Mouse (Mus musculus) limb, embryonic 12.5 days (tissue): ENCODE results near the gene Rnf149. TPM values are rescaled to one million over a fixed set of nuclear protein-coding genes. Genes with fewer than 3 reads are reported as not detected.

Experiments used
- ATAC-seq: fragments of 200-750 bp; cut with Nextera tagmentation; 2 replicates; pipeline ENCODE4 v1.8.0; 2017; ENCODE audit warnings: low read depth, moderate TSS enrichment; ENCODE audit not compliant: insufficient number of reproducible peaks, insufficient read depth, low FRiP score, low TSS enrichment
- H3K27ac ChIP-seq: fragments of 300-500 bp; sonication (generic); 2 replicates; pipeline ENCODE4 v1.5.1; 2016; ENCODE audit warnings: mild to moderate bottlenecking, moderate library complexity
- H3K27me3 ChIP-seq: fragments of 300-500 bp; sonication (generic); 2 replicates; pipeline ENCODE4 v1.6.1; 2016; ENCODE audit warnings: mild to moderate bottlenecking, moderate library complexity
- H3K36me3 ChIP-seq: fragments of 300-500 bp; sonication (generic); 2 replicates; pipeline ENCODE4 v1.6.1; 2016; ENCODE audit warnings: mild to moderate bottlenecking, moderate library complexity
- H3K4me1 ChIP-seq: fragments of 300-500 bp; sonication (generic); replicated peaks from 2 replicates; pipeline ENCODE4 v1.6.1; 2016
- H3K4me2 ChIP-seq: fragments of 300-500 bp; sonication (generic); 2 replicates; pipeline ENCODE4 v1.6.1; 2016; ENCODE audit warnings: mild to moderate bottlenecking, moderate library complexity
- H3K4me3 ChIP-seq: fragments of 300-500 bp; sonication (generic); replicated peaks from 2 replicates; pipeline ENCODE4 v1.5.1; 2016; ENCODE audit warnings: mild to moderate bottlenecking
- H3K9ac ChIP-seq: fragments of 300-500 bp; sonication (generic); replicated peaks from 2 replicates; pipeline ENCODE4 v1.6.1; 2016; ENCODE audit warnings: mild to moderate bottlenecking, moderate library complexity
- H3K9me3 ChIP-seq: fragments of 300-500 bp; sonication (generic); 2 replicates; pipeline ENCODE4 v1.6.1; 2016; ENCODE audit warnings: mild to moderate bottlenecking, moderate library complexity
- WGBS: fragments of 180-500 bp; shearing (Covaris S2); methylation state at CpG from one replicate; pipeline ENCODE4 v1.1.7; 2016; 5-methylcytosine and 5-hydroxymethylcytosine counted together
- polyA plus RNA-seq: library from polyadenylated mRNA; unstranded; fragments of >200 nt; fragmentation: Nextera tagmentation; extraction: Ambion mirVana; gene quantifications from 2 replicates; pipeline ENCODE4 v1.2.1, GENCODE M21; 2016

Gene Rnf149
- polyA plus RNA-seq, 1 experiment from 2014 or later: 36.4 TPM

GRCm38 (mm10) chr1:39546160-39546866 lies 30.9 kb downstream of the Rnf149 start:
- WGBS: 95% methylated on average over 6 of the region's 6 CpGs
- Histone ChIP-seq H3K4me3 (no peak overlapping the region), H3K4me1 (no peaks in the 10 kb centered on the region), H3K27me3 (no peaks in the 10 kb centered on the region), H3K9ac (no peak overlapping the region), H3K27ac (no peak overlapping the region), H3K9me3 (no peaks in the 10 kb centered on the region), H3K4me2 (no peak overlapping the region), H3K36me3 (peaks cover 78% of the 10 kb centered on the region)
- ATAC-seq: no peak

GRCm38 (mm10) chr1:39545589-39545988 lies 31.6 kb downstream of the Rnf149 start:
- whole genome bisulfite sequencing: 94% methylated on average over 7 of the region's 7 CpGs
- peaks cover 3% of the 10 kb centered on the region; the same call in 1 of the 2 replicates for H3K9me3 ChIP-seq
- H3K36me3 ChIP-seq: peaks cover 82% of the 10 kb centered on the region
- no peak overlapping the region for H3K9ac ChIP-seq
- no peaks in the 10 kb centered on the region for H3K4me1 ChIP-seq
- H3K27ac ChIP-seq: no peak overlapping the region
- no peak overlapping the region for H3K4me3 ChIP-seq
- H3K27me3 ChIP-seq: no peaks in the 10 kb centered on the region
- no peak overlapping the region for H3K4me2 ChIP-seq
- ATAC-seq: no peak

GRCm38 (mm10) chr1:39540592-39540991 lies 36.6 kb downstream of the Rnf149 start:
- ATAC-seq: no peak
- H3K36me3 ChIP-seq: peaks cover 74% of the 10 kb centered on the region

GRCm38 (mm10) chr1:39537631-39538380 lies 39.4 kb downstream of the Rnf149 start:
- Histone ChIP-seq H3K4me3 (no peak overlapping the region), H3K27me3 (no peaks in the 10 kb centered on the region), H3K36me3 (peaks cover 49% of the 10 kb centered on the region), H3K4me2 (0 out of 2 replicates have a peak overlapping the region, but pooled peaks have one; percentile 82), H3K9me3 (peaks cover 11% of the 10 kb centered on the region; the same call in 1 of the 2 replicates), H3K9ac (peak overlapping the region; percentile 4; the same call in 1 of the 2 replicates), H3K27ac (no peak overlapping the region), H3K4me1 (peaks cover 16% of the 10 kb centered on the region)
- WGBS: 90% methylated on average over 10 of the region's 10 CpGs
- no peak for ATAC-seq

More at GRCm38 (mm10) chr1:39540592-39540991, 36.6 kb downstream of the Rnf149 start:
- Histone ChIP-seq H3K27me3 (no peaks in the 10 kb centered on the region), H3K9me3 (peaks cover 11% of the 10 kb centered on the region; the same call in 1 of the 2 replicates), H3K4me1 (peaks cover 13% of the 10 kb centered on the region), H3K4me3 (no peak overlapping the region), H3K27ac (no peak overlapping the region), H3K4me2 (no peak overlapping the region), H3K9ac (no peak overlapping the region)

- H3K4me3 ChIP-seq: peak overlapping the region; percentile 98
- no peak for ATAC-seq
- H3K9me3 ChIP-seq: peaks cover 11% of the 10 kb centered on the region; the same call in 1 of the 2 replicates
- H3K4me1 ChIP-seq: peaks cover 16% of the 10 kb centered on the region
- peak overlapping the region; percentile 91 for H3K9ac ChIP-seq
- no peak overlapping the region for H3K27ac ChIP-seq
- H3K27me3 ChIP-seq: no peaks in the 10 kb centered on the region
- peak overlapping the region; percentile 82 for H3K4me2 ChIP-seq
- H3K36me3 ChIP-seq: peaks cover 40% of the 10 kb centered on the region
- 44% methylated on average over 7 of the region's 7 CpGs for WGBS
Observed at GRCm38 (mm10) chr1:39536701-39537100, 40.5 kb downstream of the Rnf149 start.

GRCm38 (mm10) chr1:39535515-39536311 lies 41.5 kb downstream of the Rnf149 start:
- Histone ChIP-seq H3K9me3 (peaks cover 9% of the 10 kb centered on the region; the same call in 1 of the 2 replicates), H3K9ac (peak overlapping the region; percentile 91), H3K4me3 (peak overlapping the region; percentile 98), H3K4me2 (peak overlapping the region; percentile 82), H3K27ac (peak overlapping the region; percentile 93), H3K27me3 (no peaks in the 10 kb centered on the region), H3K36me3 (peaks cover 32% of the 10 kb centered on the region), H3K4me1 (peaks cover 16% of the 10 kb centered on the region)
- WGBS: 0% methylated on average over 91 of the region's 100 CpGs
- ATAC-seq: peak; percentile 76

- Histone ChIP-seq H3K4me1 (peaks cover 16% of the 10 kb centered on the region), H3K27me3 (no peaks in the 10 kb centered on the region), H3K27ac (peak within 1 kb of the TSS; percentile 93), H3K4me2 (peak within 1 kb of the TSS; percentile 82), H3K4me3 (peak within 1 kb of the TSS; percentile 98), H3K9ac (peak within 1 kb of the TSS; percentile 91), H3K36me3 (peaks cover 24% of the 10 kb centered on the region), H3K9me3 (0 out of 2 replicates have a peak, but pooled peaks cover under 1% of the 10 kb centered on the region)
- 30% methylated on average over 13 of the region's 13 CpGs for WGBS
- ATAC-seq: no peak
Observed at GRCm38 (mm10) chr1:39534831-39535230, 42.4 kb downstream of the Rnf149 start, which contains the start of gene Cnot11. Gene Cnot11 (plus strand): TSS chr1:39534992.

GRCm38 (mm10) chr1:39533917-39534316 lies 43.3 kb downstream of the Rnf149 start:
- Histone ChIP-seq H3K4me2 (no peak overlapping the region), H3K9ac (no peak overlapping the region), H3K4me3 (no peak overlapping the region), H3K27ac (no peak overlapping the region), H3K4me1 (peaks cover 16% of the 10 kb centered on the region), H3K27me3 (no peaks in the 10 kb centered on the region), H3K9me3 (no peaks in the 10 kb centered on the region), H3K36me3 (peaks cover 14% of the 10 kb centered on the region)
- WGBS: 30% methylated on average over 3 of the region's 3 CpGs
- ATAC-seq: no peak

GRCm38 (mm10) chr1:39531036-39531435 lies 46.2 kb downstream of the Rnf149 start:
- Histone ChIP-seq H3K9me3 (no peaks in the 10 kb centered on the region), H3K4me2 (no peak overlapping the region), H3K36me3 (no peaks in the 10 kb centered on the region), H3K4me3 (no peak overlapping the region), H3K9ac (no peak overlapping the region), H3K27me3 (no peaks in the 10 kb centered on the region), H3K27ac (no peak overlapping the region), H3K4me1 (peaks cover 3% of the 10 kb centered on the region; the same call in 1 of the 2 replicates)
- WGBS: 65% methylated on average over 4 of the region's 4 CpGs
- no peak for ATAC-seq

GRCm38 (mm10) chr1:39530258-39530943 lies 46.8 kb downstream of the Rnf149 start:
- Histone ChIP-seq H3K36me3 (no peaks in the 10 kb centered on the region), H3K4me2 (no peak overlapping the region), H3K4me3 (no peak overlapping the region), H3K27ac (no peak overlapping the region), H3K9ac (no peak overlapping the region), H3K9me3 (no peaks in the 10 kb centered on the region), H3K27me3 (no peaks in the 10 kb centered on the region), H3K4me1 (peaks cover 3% of the 10 kb centered on the region; the same call in 1 of the 2 replicates)
- no peak for ATAC-seq
- WGBS: 37% methylated on average over 13 of the region's 13 CpGs
